Mouse (Mus musculus) ES-E14 (cell line): Measurements from ENCODE around the gene Cntnap5c. TPM values are rescaled to one million over a fixed set of nuclear protein-coding genes. Genes with fewer than 3 reads are reported as not detected.

Experiments used
- DNase-seq: peaks from one replicate; pipeline ENCODE4 v3.0.0-alpha.2; 2013; ENCODE audit warnings: low read depth, low spot score
- H3K27ac ChIP-seq: 2 replicates; pipeline ENCODE4 v1.5.1; 2012; ENCODE audit warnings: low read depth, mild to moderate bottlenecking, low read length, moderate library complexity, mixed read lengths; ENCODE audit not compliant: poor library complexity, insufficient read depth, severe bottlenecking
- H3K36me3 ChIP-seq: 2 replicates; pipeline ENCODE4 v1.6.1; 2012; ENCODE audit warnings: mild to moderate bottlenecking, low read length, moderate library complexity, mixed read lengths; ENCODE audit not compliant: control insufficient read depth, poor library complexity, insufficient read depth, severe bottlenecking
- H3K4me1 ChIP-seq, 2 experiments: fragments of 150-350 bp in 1 of 2; sonication (generic) in 1 of 2; 2 replicates each; pipeline ENCODE4 v1.6.1; 2012; ENCODE audit warnings: low read length in 2 of 2, mild to moderate bottlenecking in 1 of 2, mixed read lengths in 1 of 2; ENCODE audit not compliant: control insufficient read depth in 2 of 2, insufficient read depth in 2 of 2, poor library complexity in 1 of 2
- H3K4me3 ChIP-seq, 2 experiments: fragments of 150-350 bp in 1 of 2; sonication (generic) in 1 of 2; 2 replicates each; pipeline ENCODE4 v1.5.1; 2012; ENCODE audit warnings: low read length in 2 of 2, low read depth in 1 of 2, mild to moderate bottlenecking in 1 of 2, mixed read lengths in 1 of 2; ENCODE audit not compliant: insufficient read depth in 1 of 2, poor library complexity in 1 of 2, severe bottlenecking in 1 of 2
- H3K9ac ChIP-seq: 2 replicates; pipeline ENCODE4 v1.6.1; 2012; ENCODE audit warnings: low read depth, mild to moderate bottlenecking, low read length, mixed read lengths; ENCODE audit not compliant: poor library complexity, insufficient read depth, severe bottlenecking
- H3K9me3 ChIP-seq: fragments of 150-350 bp; sonication (generic); 2 replicates; pipeline ENCODE4 v1.6.1; 2012; ENCODE audit warnings: low read depth, mild to moderate bottlenecking, low read length; ENCODE audit not compliant: control insufficient read depth, insufficient read depth
- CHD2 ChIP-seq: IDR thresholded peaks from 2 replicates; pipeline ENCODE4 v1.6.1; 2014; ENCODE audit warnings: mild to moderate bottlenecking, low read depth, low read length, inconsistent platforms
- HCFC1 ChIP-seq: IDR thresholded peaks from 2 replicates; pipeline ENCODE4 v1.6.1; 2012; ENCODE audit warnings: low read length, inconsistent platforms, borderline replicate concordance; ENCODE audit not compliant: insufficient read depth
- MAFK ChIP-seq: IDR thresholded peaks from 2 replicates; pipeline ENCODE4 v1.6.1; 2014; ENCODE audit warnings: mild to moderate bottlenecking, low read depth, low read length, inconsistent platforms; ENCODE audit not compliant: insufficient read depth
- ZC3H11A ChIP-seq: IDR thresholded peaks from 2 replicates; pipeline ENCODE4 v1.6.1; 2012; ENCODE audit warnings: low read depth, mild to moderate bottlenecking, inconsistent platforms, low read length, borderline replicate concordance
- ZNF384 ChIP-seq: IDR thresholded peaks from 2 replicates; pipeline ENCODE4 v1.6.1; 2012; ENCODE audit warnings: low read depth, low read length, inconsistent platforms
- in situ Hi-C, 2 experiments: fragments of 600-800 bp; cut with MboI; formaldehyde crosslinking; loops; one replicate each; pipeline ENCODE4 v1.15.1; 2025; ENCODE audit warnings: low sequenced_read_pairs in 2 of 2, inconsistent platforms in 1 of 2; ENCODE audit not compliant: unreplicated experiment in 2 of 2
- total RNA-seq: library from RNA; depleted of rRNA; stranded (reverse); fragments of 300-350 nt; gene quantifications from 2 replicates; pipeline ENCODE4 v1.2.3, GENCODE M21; 2012

Gene Cntnap5c
- total RNA-seq, 1 experiment = not detected

- in situ Hi-C loops = no loop called here
- DNase-seq = peak; percentile 26
These were observed 227.1 kb downstream of the Cntnap5c start for GRCm38 (mm10) chr17:57996461-57996860.

DNA sequence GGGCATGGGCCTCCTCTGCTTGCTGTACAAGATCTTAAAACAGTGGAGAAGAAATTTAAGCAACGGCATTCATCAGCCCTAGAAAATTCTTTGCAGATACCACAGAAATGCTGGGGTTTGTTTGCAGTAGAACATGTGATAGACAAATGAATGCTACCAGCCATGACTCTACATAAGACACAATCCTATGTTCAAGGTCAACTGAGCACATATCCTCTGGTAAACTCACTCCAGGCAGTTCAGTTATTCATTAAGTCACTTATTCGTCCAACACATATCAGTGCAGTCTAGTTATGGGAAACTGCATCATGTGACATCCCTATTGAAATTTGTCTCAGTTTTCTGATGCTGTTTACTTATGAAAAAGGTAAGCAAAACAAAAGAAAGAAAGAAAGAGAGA is 229.7 kb downstream of the Cntnap5c start:
- Histone ChIP-seq H3K4me1 (no peaks in the 10 kb centered on the region), H3K9me3 (no peaks in the 10 kb centered on the region), H3K9ac (no peak overlapping the region), H3K36me3 (no peaks in the 10 kb centered on the region), H3K27ac (no peak overlapping the region), H3K4me3 (no peak overlapping the region)
- TF ChIP-seq HCFC1 = no peak
- no peak for TF ChIP-seq CHD2
- TF ChIP-seq ZNF384 = no peak
- TF ChIP-seq ZC3H11A = no peak
- TF ChIP-seq MAFK = no peak
- in situ Hi-C loops = no loop called here
- DNase-seq = no peak

More at GRCm38 (mm10) chr17:57996461-57996860, 227.1 kb downstream of the Cntnap5c start:
- Histone ChIP-seq H3K4me1 (no peaks in the 10 kb centered on the region), H3K36me3 (no peaks in the 10 kb centered on the region), H3K4me3 (no peak overlapping the region), H3K9ac (no peak overlapping the region), H3K27ac (no peak overlapping the region), H3K9me3 (no peaks in the 10 kb centered on the region)
- TF ChIP-seq HCFC1 = no peak

GRCm38 (mm10) chr17:58002845-58003244 is 233.5 kb downstream of the Cntnap5c start:
- no peak for DNase-seq
- Histone ChIP-seq H3K9me3 (no peaks in the 10 kb centered on the region), H3K4me3 (no peak overlapping the region), H3K36me3 (no peaks in the 10 kb centered on the region), H3K27ac (no peak overlapping the region), H3K9ac (no peak overlapping the region), H3K4me1 (no peaks in the 10 kb centered on the region)
- in situ Hi-C loops = no loop called here
- TF ChIP-seq ZNF384 (no peak), MAFK (no peak), ZC3H11A (no peak), CHD2 (no peak), HCFC1 (no peak)

DNA sequence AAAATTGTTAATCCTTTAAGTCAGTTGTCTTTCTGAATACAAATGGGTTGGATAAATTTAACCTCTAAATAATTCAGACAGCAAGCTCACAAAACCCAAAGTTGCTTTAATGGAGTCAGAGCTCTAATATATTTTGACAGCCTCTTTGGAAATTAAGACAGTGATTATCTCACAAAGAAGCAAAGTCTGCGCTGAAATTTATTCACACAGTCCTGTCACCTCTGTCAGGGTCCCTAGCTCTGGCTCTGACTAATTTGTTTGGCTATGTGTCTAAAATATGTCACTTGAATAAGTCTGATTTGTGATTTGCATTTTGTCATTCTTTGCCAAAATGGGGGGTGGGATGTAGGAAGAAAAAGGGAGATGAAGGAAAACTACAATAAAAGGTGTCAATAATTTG is 234.0 kb downstream of the Cntnap5c start:
- TF ChIP-seq ZNF384 (no peak), HCFC1 (no peak), ZC3H11A (no peak), CHD2 (no peak), MAFK (no peak)
- Histone ChIP-seq H3K9ac (no peak overlapping the region), H3K4me3 (no peak overlapping the region), H3K9me3 (no peaks in the 10 kb centered on the region), H3K36me3 (no peaks in the 10 kb centered on the region), H3K4me1 (no peaks in the 10 kb centered on the region), H3K27ac (no peak overlapping the region)
- in situ Hi-C loops = no loop called here
- DNase-seq = no peak

DNA sequence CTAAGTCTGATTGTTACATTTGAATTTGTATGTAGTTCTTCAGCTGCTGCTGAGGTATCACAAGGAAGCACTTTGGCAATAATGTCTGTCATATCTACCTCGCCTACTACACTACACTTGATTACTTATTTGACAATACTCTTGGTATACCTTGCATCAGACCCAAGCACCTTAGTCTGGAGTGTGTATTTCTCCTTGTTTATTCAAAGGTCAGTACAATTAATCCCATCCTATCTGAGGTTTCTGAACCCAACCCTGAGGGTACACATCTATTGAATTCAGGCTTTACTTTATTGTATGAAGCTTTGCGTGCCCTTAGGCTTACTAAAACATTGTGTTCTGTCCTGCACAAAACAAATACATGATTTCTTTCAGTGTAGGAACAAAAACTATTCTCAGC is 235.1 kb downstream of the Cntnap5c start:
- H3K4me1 ChIP-seq = no peaks in the 10 kb centered on the region
- DNase-seq = no peak
- H3K9me3 ChIP-seq = no peaks in the 10 kb centered on the region
- TF ChIP-seq MAFK (no peak), ZNF384 (no peak), HCFC1 (no peak), ZC3H11A (no peak), CHD2 (no peak)
- in situ Hi-C loops = no loop called here
- H3K9ac ChIP-seq = no peak overlapping the region
- H3K4me3 ChIP-seq = no peak overlapping the region
- no peak overlapping the region for H3K27ac ChIP-seq
- no peaks in the 10 kb centered on the region for H3K36me3 ChIP-seq
